Mouse (Mus musculus) c-Kit-positive CD71-positive TER-119-negative erythroid progenitor cells, embryonic 14.5 days (primary cell): ENCODE measurements around the gene Fasn.

Experiments
- DNase-seq: peaks from one replicate; pipeline ENCODE4 v3.0.0-alpha.2; 2013; ENCODE audit warnings: low read depth

Fasn gene

DNA sequence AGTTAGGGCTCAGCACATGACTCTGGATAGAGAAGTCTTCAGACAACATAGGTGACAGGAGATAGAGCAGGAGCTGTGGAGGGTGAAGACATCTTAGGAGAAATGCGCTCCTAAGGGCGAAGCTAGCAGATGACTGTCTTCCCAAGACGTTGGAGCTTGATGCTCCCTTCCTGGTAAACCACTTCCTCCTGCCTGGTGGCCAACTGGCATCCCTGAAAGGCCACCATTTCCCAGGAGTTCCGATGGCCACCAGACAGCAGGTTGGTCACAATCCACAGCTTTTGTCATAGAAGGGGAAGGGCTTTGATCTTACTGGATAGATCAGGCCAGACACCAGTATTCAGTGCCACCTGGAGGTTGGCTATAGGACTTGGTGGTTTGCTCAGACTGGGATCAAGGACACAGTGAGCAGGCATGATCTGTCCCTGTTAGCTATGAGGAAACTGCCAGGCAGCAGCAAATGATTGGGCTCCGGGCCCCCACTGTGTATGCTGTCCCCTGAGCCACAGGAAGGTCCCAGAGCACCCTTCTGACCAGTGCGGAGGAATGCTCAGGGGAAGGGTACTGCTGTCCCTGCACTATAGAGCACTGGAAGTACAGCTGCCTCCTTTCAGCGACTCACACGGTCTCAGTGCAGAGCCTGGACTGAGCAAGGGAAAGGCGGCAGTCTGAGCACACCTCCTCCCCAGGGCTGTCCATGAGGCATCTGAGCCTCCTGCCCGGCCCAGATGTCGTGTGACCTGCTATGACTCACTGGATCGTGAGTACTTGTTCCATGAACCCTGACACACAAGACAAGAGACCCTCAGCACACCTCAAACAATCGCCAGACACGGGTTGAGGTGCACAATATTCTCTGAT, 62.3 kb downstream of the Fasn start:
- no peak for DNase-seq

DNA sequence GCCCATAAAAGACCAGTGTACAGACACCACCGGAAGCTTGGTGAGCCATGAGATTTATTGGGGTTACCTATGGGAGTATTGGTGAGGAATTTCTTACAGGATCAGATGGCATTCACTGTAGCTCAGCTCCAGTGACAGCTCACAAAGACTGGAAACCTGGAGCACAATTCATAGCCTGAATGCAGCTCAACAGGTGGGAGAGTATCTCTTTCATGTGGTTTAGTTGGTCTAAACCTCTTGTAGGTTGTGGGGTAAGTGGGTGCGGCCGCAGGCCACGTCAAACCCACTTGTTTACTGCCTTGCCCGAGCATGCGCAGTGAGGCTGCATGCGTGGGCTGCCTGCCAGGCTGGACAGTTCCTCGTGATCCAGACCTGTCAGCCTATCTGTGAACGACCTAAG, 64.1 kb downstream of the Fasn start:
- no peak for DNase-seq
